Mouse (Mus musculus) urinary bladder, postnatal 25 days (tissue): ENCODE results near the gene Tgfbrap1.
"Not testable (repeated sequence)": the region's sequence is repeated elsewhere in the genome, so short reads cannot be mapped to it uniquely, and the experiment has no call there.

ENCODE experiments used
- DNase-seq: peaks from one replicate; pipeline ENCODE4 v3.0.0; 2022; ENCODE audit warnings: low spot score

Gene Tgfbrap1

GRCm38 (mm10) chr1:43098031-43098984, at the start of gene Tgfbrap1, which contains the start of gene AI597479:
Gene Tgfbrap1 (minus strand): TSS chr1:43098637.
Gene AI597479 (plus strand): TSS chr1:43098710.
- peak; percentile 94 for DNase-seq

GRCm38 (mm10) chr1:43147474-43147873, 49.0 kb upstream of the Tgfbrap1 start:
- no peak for DNase-seq

- no peak for DNase-seq
These were observed 47.0 kb upstream of the Tgfbrap1 start for GRCm38 (mm10) chr1:43145388-43145787.

- DNase-seq, result no peak
These were observed 46.0 kb upstream of the Tgfbrap1 start for GRCm38 (mm10) chr1:43144338-43144906.

- DNase-seq, result no peak
These were observed 45.4 kb upstream of the Tgfbrap1 start for GRCm38 (mm10) chr1:43143791-43144190.

- no peak for DNase-seq
These were observed 44.8 kb upstream of the Tgfbrap1 start for GRCm38 (mm10) chr1:43143284-43143683.

GRCm38 (mm10) chr1:43142849-43143248, 44.4 kb upstream of the Tgfbrap1 start:
- DNase-seq, result no peak

GRCm38 (mm10) chr1:43141555-43141961, 43.1 kb upstream of the Tgfbrap1 start:
- DNase-seq, result no peak

GRCm38 (mm10) chr1:43139587-43140266, 41.3 kb upstream of the Tgfbrap1 start:
- DNase-seq, result peak; percentile 80

GRCm38 (mm10) chr1:43138268-43138812, 39.9 kb upstream of the Tgfbrap1 start:
- no peak for DNase-seq

GRCm38 (mm10) chr1:43137334-43137733, 38.9 kb upstream of the Tgfbrap1 start:
- no peak for DNase-seq

- DNase-seq, result not testable (repeated sequence)
These were observed 38.1 kb upstream of the Tgfbrap1 start for GRCm38 (mm10) chr1:43136488-43137029.

- no peak for DNase-seq
These were observed 33.2 kb upstream of the Tgfbrap1 start for GRCm38 (mm10) chr1:43131591-43131990.

GRCm38 (mm10) chr1:43130219-43130981, 32.0 kb upstream of the Tgfbrap1 start:
- no peak for DNase-seq

GRCm38 (mm10) chr1:43127820-43128610, 29.6 kb upstream of the Tgfbrap1 start:
- DNase-seq, result no peak

GRCm38 (mm10) chr1:43127196-43127595, 28.8 kb upstream of the Tgfbrap1 start:
- DNase-seq, result no peak

GRCm38 (mm10) chr1:43124726-43125125, 26.3 kb upstream of the Tgfbrap1 start:
- DNase-seq, result no peak

- no peak for DNase-seq
These were observed 24.2 kb upstream of the Tgfbrap1 start for GRCm38 (mm10) chr1:43122616-43123015.

GRCm38 (mm10) chr1:43120950-43121349, 22.5 kb upstream of the Tgfbrap1 start:
- DNase-seq, result no peak

GRCm38 (mm10) chr1:43117435-43117834, 19.0 kb upstream of the Tgfbrap1 start:
- DNase-seq, result no peak
